9 mouse cellular contexts compared by ENCODE assay signal in genomic region chr6:119330506-119330905, GRCm38 (mm10). TPM values are rescaled to one million over a fixed set of nuclear protein-coding genes. Genes with fewer than 3 reads are reported as not detected.
A peak's percentile ranks its signal among the peaks of the same experiment; 100 is the strongest.
DNase-seq lines count a peak whose midpoint lies in the region; ATAC-seq lines count a peak whose summit lies in the region.
"Had no signal": no experiment of that assay in that cellular context is flagged by ENCODE, and none has a peak within 500 bp of the region (broad histone marks: within the 10 kb centered on the region; RNA-seq: fewer than 3 reads in every experiment).

Gene Lrtm2 (minus strand): TSS chr6:119330766.

- peak within 1 kb of the TSS; percentile 27 for H3K4me3 ChIP-seq in liver, embryonic 11.5 days (ENCODE audit: low read depth, low read length)
- H3K4me3 ChIP-seq in hindbrain, embryonic 16.5 days (ENCODE audit: low read length): peak within 1 kb of the TSS; percentile 58
- peak within 1 kb of the TSS; percentile 35 for H3K4me3 ChIP-seq in limb, embryonic 12.5 days (replicated peaks)

- H3K9me3 ChIP-seq in liver, embryonic 11.5 days (ENCODE audit: control insufficient read depth, low read length): no peaks in the 10 kb centered on the region
- H3K9me3 ChIP-seq in hindbrain, embryonic 16.5 days (ENCODE audit: control insufficient read depth, low read length): no peaks in the 10 kb centered on the region
- no peaks in the 10 kb centered on the region for H3K9me3 ChIP-seq in limb, embryonic 12.5 days

- no peak for ATAC-seq in liver, embryonic 11.5 days (replicated peaks; ENCODE audit: low FRiP score)
- peak; percentile 43 for ATAC-seq in hindbrain, embryonic 16.5 days
- ATAC-seq in limb, embryonic 12.5 days (ENCODE audit: insufficient number of reproducible peaks, insufficient read depth, low FRiP score, low TSS enrichment, low read depth): no peak
- ATAC-seq in megakaryocyte-erythroid progenitor cell, adult 5-6 weeks (replicated peaks; ENCODE audit: low FRiP score, low TSS enrichment, poor library complexity, severe bottlenecking): no peak

- no peak within 1 kb of the TSS for H3K9ac ChIP-seq in liver, embryonic 11.5 days (ENCODE audit: low read depth, low read length)
- H3K9ac ChIP-seq in hindbrain, embryonic 16.5 days (ENCODE audit: low read depth, low read length): peak within 1 kb of the TSS; percentile 76
- no peak within 1 kb of the TSS for H3K9ac ChIP-seq in limb, embryonic 12.5 days (replicated peaks)
- H3K9ac ChIP-seq: liver, embryonic 14.5 days had no signal

- H3K27ac ChIP-seq in liver, embryonic 11.5 days (ENCODE audit: low read depth, low read length): no peak within 1 kb of the TSS
- peak within 1 kb of the TSS; percentile 87 for H3K27ac ChIP-seq in hindbrain, embryonic 16.5 days (ENCODE audit: low read depth, low read length)
- H3K27ac ChIP-seq in limb, embryonic 12.5 days: no peak within 1 kb of the TSS
- H3K27ac ChIP-seq: liver, embryonic 14.5 days had no signal

- peak within 1 kb of the TSS; percentile 54 for H3K4me2 ChIP-seq in liver, embryonic 11.5 days
- H3K4me2 ChIP-seq in hindbrain, embryonic 16.5 days (ENCODE audit: low read length): peak within 1 kb of the TSS; percentile 63
- peak within 1 kb of the TSS; percentile 56 for H3K4me2 ChIP-seq in limb, embryonic 12.5 days

- no peaks in the 10 kb centered on the region for H3K4me1 ChIP-seq in liver, embryonic 11.5 days (replicated peaks; ENCODE audit: control insufficient read depth, insufficient read depth, low read length)
- peaks cover 48% of the 10 kb centered on the region for H3K4me1 ChIP-seq in hindbrain, embryonic 16.5 days (ENCODE audit: control insufficient read depth, insufficient read depth, low read depth, low read length)
- H3K4me1 ChIP-seq in limb, embryonic 12.5 days (replicated peaks): peaks cover 13% of the 10 kb centered on the region

- no peaks in the 10 kb centered on the region for H3K36me3 ChIP-seq in liver, embryonic 11.5 days (ENCODE audit: control insufficient read depth, insufficient read depth, low read length)
- no peaks in the 10 kb centered on the region for H3K36me3 ChIP-seq in hindbrain, embryonic 16.5 days (ENCODE audit: control insufficient read depth, insufficient read depth, low read length)
- H3K36me3 ChIP-seq in limb, embryonic 12.5 days: no peaks in the 10 kb centered on the region

- peaks cover 66% of the 10 kb centered on the region for H3K27me3 ChIP-seq in liver, embryonic 11.5 days (replicated peaks; ENCODE audit: control insufficient read depth, insufficient read depth, low read length)
- H3K27me3 ChIP-seq in hindbrain, embryonic 16.5 days (replicated peaks; ENCODE audit: control insufficient read depth, insufficient read depth, low read length): no peaks in the 10 kb centered on the region
- H3K27me3 ChIP-seq in limb, embryonic 12.5 days: peaks cover 88% of the 10 kb centered on the region

- no peak for DNase-seq in liver, embryonic 11.5 days (ENCODE audit: low spot score)
- DNase-seq in liver: no peak
- DNase-seq in embryo, embryonic 10 days (ENCODE audit: low spot score): peak; percentile 61
- peak; percentile 88 for DNase-seq in right cerebral cortex, adult 18-20 months
- no peak for DNase-seq in urinary bladder, postnatal 14 days (ENCODE audit: low spot score)

- 1% methylated on average over 30 of the region's 31 CpGs for WGBS in liver, embryonic 11.5 days
- WGBS in hindbrain, embryonic 16.5 days: 1% methylated on average over 27 of the region's 31 CpGs
- WGBS in limb, embryonic 12.5 days: 1% methylated on average over 31 of the region's 31 CpGs

RNA-seq across cellular contexts. Expression of gene Lrtm2, which starts in this region (rescaled TPM):
- polyA plus RNA-seq in liver, embryonic 11.5 days (2014; fragmentation: Nextera tagmentation; extraction: Ambion mirVana): not detected in 2 replicates
- polyA plus RNA-seq in hindbrain, embryonic 16.5 days (2015; fragmentation: Nextera tagmentation; extraction: Ambion mirVana): 17.1 and 17.7 TPM in 2 replicates
- 0.18 TPM in 1 of 2 replicates, not detected in the other for polyA plus RNA-seq in limb, embryonic 12.5 days (2016; fragmentation: Nextera tagmentation; extraction: Ambion mirVana)
- not detected in 2 replicates for total RNA-seq in megakaryocyte-erythroid progenitor cell, adult 5-6 weeks (2014; fragmentation: Nextera tagmentation)
- total RNA-seq in megakaryocyte-erythroid progenitor cell, adult 5-6 weeks (2017): 0.38 TPM in 1 of 2 replicates, not detected in the other

Comparison
In these comparisons a context has a peak if more than half of its experiments do, and no peak if none do; other contexts are left out.
1. RNA of gene Lrtm2 (polyA plus RNA-seq): 17.1 to 17.7 TPM in hindbrain, embryonic 16.5 days; not detected in liver, embryonic 11.5 days and 0.18 TPM in limb, embryonic 12.5 days; every median in the first group is over 10 times any median in the second.
2. DNase-seq: peak in embryo, embryonic 10 days (single experiment) and right cerebral cortex, adult 18-20 months (single experiment); none in liver, embryonic 11.5 days (single experiment), liver (single experiment) and urinary bladder, postnatal 14 days (single experiment).
3. Peak in every context shown above with its lines, with median percentiles within 50 percentile points of each other: H3K4me2 ChIP-seq and H3K4me3 ChIP-seq.